Mouse (Mus musculus) heart, adult 2 months (tissue): Measurements from ENCODE around the gene Mtmr3.

ENCODE experiments used
- CTCF ChIP-seq: fragments of 200-600 bp; IDR thresholded peaks from 2 replicates; pipeline ENCODE4 v1.8.1; 2022; ENCODE audit warnings: antibody characterized with exemption, mild to moderate bottlenecking, moderate library complexity
- EP300 ChIP-seq: fragments of 200-500 bp; IDR thresholded peaks from 2 replicates; pipeline ENCODE4 v1.6.1; 2011; ENCODE audit warnings: low read depth, low read length, control low read depth; ENCODE audit not compliant: insufficient read depth
- POLR2A ChIP-seq: fragments of 200-500 bp; IDR thresholded peaks from 2 replicates; pipeline ENCODE4 v1.6.1; 2011; ENCODE audit warnings: mild to moderate bottlenecking, low read depth, low read length, control low read depth; ENCODE audit not compliant: insufficient read depth

DNA sequence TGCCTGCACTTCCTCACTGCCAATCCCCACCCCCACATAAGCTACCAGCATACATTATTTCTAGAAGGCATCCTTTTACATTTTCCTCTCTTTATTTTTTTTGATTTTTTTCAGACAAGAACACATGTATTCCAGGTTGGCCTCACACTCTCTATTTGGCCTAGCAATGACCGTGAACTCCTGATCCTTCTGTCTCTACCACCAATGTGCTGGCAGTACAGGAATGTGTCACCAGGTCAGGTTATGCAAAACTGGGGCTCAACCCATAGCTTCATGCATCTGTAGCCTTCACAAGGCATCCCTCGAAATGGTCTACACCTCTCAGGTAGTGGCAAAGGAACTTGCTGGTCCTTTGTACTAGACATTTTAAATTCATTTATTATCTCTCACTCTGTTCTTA, 105.9 kb downstream of the Mtmr3 start:
- TF ChIP-seq POLR2A (no peak), CTCF (no peak), EP300 (no peak)
